Mouse (Mus musculus) cerebellum, adult 2 months (tissue): ENCODE data around the gene Lrrc74a. TPM values are rescaled to one million over a fixed set of nuclear protein-coding genes. Genes with fewer than 3 reads are reported as not detected.

Experiments used
- DNase-seq, 2 experiments: peaks; one replicate each; pipeline ENCODE4 v3.0.0; 2021
- H3K27ac ChIP-seq: fragments of 200-500 bp; 2 replicates; pipeline ENCODE4 v1.5.1; 2012; ENCODE audit warnings: low read length, control low read depth, inconsistent platforms; ENCODE audit not compliant: insufficient read depth
- H3K27me3 ChIP-seq: fragments of 200-500 bp; 2 replicates; pipeline ENCODE4 v1.6.1; 2012; ENCODE audit warnings: inconsistent platforms, mild to moderate bottlenecking, low read length, moderate library complexity; ENCODE audit not compliant: control insufficient read depth, insufficient read depth
- H3K4me1 ChIP-seq: fragments of 200-500 bp; 2 replicates; pipeline ENCODE4 v1.6.1; 2011; ENCODE audit warnings: low read length; ENCODE audit not compliant: control insufficient read depth, insufficient read depth
- H3K4me3 ChIP-seq: fragments of 200-500 bp; replicated peaks from 2 replicates; pipeline ENCODE3; 2011; ENCODE audit warnings: mild to moderate bottlenecking, low read depth, low read length, control low read depth; ENCODE audit not compliant: insufficient read depth
- CTCF ChIP-seq: fragments of 200-500 bp; IDR thresholded peaks from 2 replicates; pipeline ENCODE4 v1.5.1; 2011; ENCODE audit warnings: low read depth, mild to moderate bottlenecking, control low read depth, low read length, moderate library complexity, borderline replicate concordance; ENCODE audit not compliant: insufficient read depth
- POLR2A ChIP-seq: fragments of 200-500 bp; IDR thresholded peaks from 2 replicates; pipeline ENCODE4 v1.6.1; 2011; ENCODE audit warnings: low read length, control low read depth, borderline replicate concordance; ENCODE audit not compliant: insufficient read depth
- WGBS: fragments of 180-500 bp; shearing (Covaris S2); methylation state at CpG from one replicate; pipeline ENCODE4 v1.1.7; 2018; 5-methylcytosine and 5-hydroxymethylcytosine counted together
- polyA plus RNA-seq: library from polyadenylated mRNA; depleted of rRNA; stranded (reverse); fragments of >200 nt; gene quantifications from 2 replicates; pipeline ENCODE4 v1.2.3, GENCODE M21; 2012

The Lrrc74a gene
- polyA plus RNA-seq, 1 experiment, result not detected

DNA sequence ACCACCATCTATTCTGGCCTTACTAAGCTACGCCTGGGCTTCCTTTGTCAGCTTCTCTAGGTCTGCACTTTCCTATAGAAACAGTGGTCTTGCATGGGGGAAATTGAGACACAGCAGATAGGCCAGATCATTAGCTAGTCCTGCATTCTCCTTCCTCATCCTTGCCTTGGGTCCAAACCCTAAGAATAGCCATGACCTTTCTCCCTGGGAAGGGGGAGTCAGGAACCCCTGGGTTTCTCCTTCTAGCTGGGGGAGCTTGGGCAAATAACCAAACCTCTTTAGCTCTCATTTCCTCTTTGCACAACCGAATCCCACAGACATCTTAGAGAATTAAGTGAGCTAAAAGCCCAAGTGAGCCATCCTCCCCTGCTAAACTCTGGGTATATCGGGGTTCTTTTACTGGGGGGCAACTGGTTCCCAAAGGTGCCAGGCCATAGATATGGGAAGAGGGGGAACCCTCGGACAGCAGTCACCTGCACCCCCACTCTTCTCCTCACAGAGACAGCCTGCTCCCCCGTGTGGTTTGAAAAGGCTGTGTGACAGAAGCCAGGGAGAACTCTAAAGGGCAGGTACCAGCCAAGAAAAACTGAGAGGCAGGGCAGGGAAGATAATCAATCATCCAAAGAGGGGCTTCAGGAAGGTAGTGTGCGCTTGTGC, 69.6 kb downstream of the Lrrc74a start:
- H3K4me3 ChIP-seq, result no peak overlapping the region
- H3K27me3 ChIP-seq, result no peaks in the 10 kb centered on the region
- DNase-seq, result peak in 1 of 2 experiments; percentile 58
- H3K27ac ChIP-seq, result peak overlapping the region; percentile 29
- WGBS, result 41% methylated on average over 6 of the region's 6 CpGs
- peak; percentile 45; the same call in 1 of the 2 replicates for TF ChIP-seq CTCF
- no peak for TF ChIP-seq POLR2A
- peaks cover 72% of the 10 kb centered on the region for H3K4me1 ChIP-seq

- H3K4me1 ChIP-seq, result peaks cover 71% of the 10 kb centered on the region
- peak in 1 of 2 experiments; percentile 52 for DNase-seq
- peak overlapping the region; percentile 29 for H3K27ac ChIP-seq
- no peak overlapping the region for H3K4me3 ChIP-seq
- no peaks in the 10 kb centered on the region for H3K27me3 ChIP-seq
- WGBS, result 25% methylated on average over 4 of the region's 4 CpGs
- TF ChIP-seq POLR2A (no peak), CTCF (no peak)
Measured at GRCm38 (mm10) chr12:86804308-86804700, 70.1 kb downstream of the Lrrc74a start.

DNA sequence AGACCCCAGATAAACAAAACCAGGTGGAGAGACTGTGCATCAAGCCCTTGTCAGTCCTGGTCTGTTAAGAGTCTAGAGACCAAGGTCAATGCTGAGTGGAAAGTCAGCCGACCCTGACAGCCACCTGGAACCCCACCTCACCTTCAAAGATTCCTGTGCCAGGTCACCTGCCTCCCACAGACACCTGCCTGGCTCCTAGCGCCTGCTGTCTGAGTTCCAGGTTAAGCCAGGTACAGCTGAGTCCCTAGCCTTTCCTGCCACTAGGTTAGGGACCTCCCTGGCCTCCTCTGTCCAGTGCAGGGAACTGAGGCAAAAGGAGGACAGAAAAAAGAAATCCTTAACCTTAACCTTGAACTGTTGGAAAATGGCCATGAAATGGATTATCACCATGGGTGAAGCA, 70.7 kb downstream of the Lrrc74a start:
- no peak overlapping the region for H3K4me3 ChIP-seq
- 25% methylated on average over 2 of the region's 2 CpGs for WGBS
- peak overlapping the region; percentile 29 for H3K27ac ChIP-seq
- no peaks in the 10 kb centered on the region for H3K27me3 ChIP-seq
- TF ChIP-seq CTCF (no peak), POLR2A (no peak)
- H3K4me1 ChIP-seq, result peaks cover 70% of the 10 kb centered on the region
- no peak for DNase-seq

- 64% methylated on average over 4 of the region's 4 CpGs for WGBS
- H3K27me3 ChIP-seq, result no peaks in the 10 kb centered on the region
- no peak overlapping the region for H3K27ac ChIP-seq
- H3K4me3 ChIP-seq, result no peak overlapping the region
- TF ChIP-seq CTCF (no peak), POLR2A (no peak)
- DNase-seq, result no peak
- H3K4me1 ChIP-seq, result peaks cover 69% of the 10 kb centered on the region
Measured at GRCm38 (mm10) chr12:86805315-86805714, 71.1 kb downstream of the Lrrc74a start.

- WGBS, result 18% methylated on average over 19 of the region's 20 CpGs
- 0 out of 2 replicates have a peak overlapping the region, but pooled peaks have one; percentile 3 for H3K27ac ChIP-seq
- H3K27me3 ChIP-seq, result no peaks in the 10 kb centered on the region
- DNase-seq, result peak; percentile 67 to 78
- H3K4me3 ChIP-seq, result peak overlapping the region; percentile 7
- H3K4me1 ChIP-seq, result peaks cover 70% of the 10 kb centered on the region
- no peak; the same call in 1 of the 2 replicates for TF ChIP-seq POLR2A
- no peak for TF ChIP-seq CTCF
Measured at GRCm38 (mm10) chr12:86806031-86806922, 72.1 kb downstream of the Lrrc74a start.

DNA sequence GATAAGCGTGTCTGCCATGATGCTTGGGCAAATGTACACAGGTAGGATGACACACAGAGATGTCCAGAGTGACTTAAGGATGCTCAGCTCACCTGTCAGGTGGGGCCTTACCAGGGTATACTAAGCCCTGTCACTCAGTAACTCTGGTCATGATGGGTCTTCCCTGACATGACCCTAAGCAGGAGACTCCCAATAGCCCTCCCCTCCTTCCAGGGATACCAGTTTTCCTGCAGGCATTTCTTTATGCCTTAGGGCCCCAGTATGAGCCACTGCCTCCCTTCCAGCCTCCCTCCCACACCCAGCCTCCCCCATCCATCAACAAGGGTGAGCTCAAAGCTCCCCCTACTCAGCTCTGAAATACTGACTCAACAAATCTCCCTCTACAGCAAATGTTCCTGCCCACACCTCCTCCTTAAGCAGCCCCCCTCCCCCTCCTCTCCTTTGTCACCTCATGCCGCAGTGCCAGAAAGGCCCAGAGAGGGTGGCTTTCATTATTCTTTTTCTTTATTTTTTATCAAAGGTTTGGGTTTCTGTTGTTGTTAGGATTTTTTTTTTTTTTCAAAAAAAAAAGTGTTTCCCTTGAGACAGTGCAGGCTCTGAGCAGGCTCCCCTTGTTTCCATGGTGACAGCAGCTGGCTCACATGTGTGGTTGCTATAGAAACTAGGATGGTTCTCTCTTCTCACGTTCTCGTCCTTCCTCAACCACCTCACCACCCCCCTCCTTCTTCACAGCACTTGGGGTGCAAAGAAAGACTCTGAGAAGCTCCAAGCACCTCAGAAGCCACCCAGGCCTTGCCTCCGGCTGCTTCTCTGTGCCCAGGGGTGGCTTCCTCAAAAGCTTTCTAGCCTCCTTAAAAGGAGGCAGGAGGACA, 73.0 kb downstream of the Lrrc74a start:
- H3K4me1 ChIP-seq, result peaks cover 66% of the 10 kb centered on the region

DNA sequence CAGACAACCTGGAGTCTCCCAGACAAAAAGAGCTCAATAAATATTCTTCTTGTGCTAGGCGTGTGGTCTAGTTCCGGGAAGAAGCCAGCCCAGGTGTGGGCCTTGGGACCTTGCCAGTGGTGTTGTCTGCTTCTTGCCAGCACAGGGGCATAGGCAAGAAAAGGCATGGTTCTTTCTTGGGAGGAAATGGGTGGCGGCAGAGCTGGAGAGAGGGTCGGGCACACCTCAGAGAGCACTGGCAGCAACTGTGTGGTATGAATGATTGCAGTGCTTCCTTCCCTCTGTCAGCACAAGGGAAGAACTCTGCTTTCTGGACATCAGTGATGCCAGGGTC, 73.6 kb downstream of the Lrrc74a start:
- Histone ChIP-seq H3K4me3 (no peak overlapping the region), H3K27me3 (no peaks in the 10 kb centered on the region), H3K4me1 (peaks cover 60% of the 10 kb centered on the region), H3K27ac (no peak overlapping the region)
- peak in 1 of 2 experiments; percentile 31 for DNase-seq
- 64% methylated on average over 4 of the region's 4 CpGs for WGBS
- TF ChIP-seq CTCF (no peak), POLR2A (no peak)

More for the DNA sequence above, 73.0 kb downstream of the Lrrc74a start:
- 59% methylated on average over 5 of the region's 5 CpGs for WGBS
- no peaks in the 10 kb centered on the region for H3K27me3 ChIP-seq
- DNase-seq, result no peak
- no peak for TF ChIP-seq CTCF
- no peak for TF ChIP-seq POLR2A
- no peak overlapping the region for H3K4me3 ChIP-seq
- H3K27ac ChIP-seq, result 0 out of 2 replicates have a peak overlapping the region, but pooled peaks have one; percentile 3
